Comparison of ENCODE assay signal across 21 mouse cellular contexts in the genomic region with DNA sequence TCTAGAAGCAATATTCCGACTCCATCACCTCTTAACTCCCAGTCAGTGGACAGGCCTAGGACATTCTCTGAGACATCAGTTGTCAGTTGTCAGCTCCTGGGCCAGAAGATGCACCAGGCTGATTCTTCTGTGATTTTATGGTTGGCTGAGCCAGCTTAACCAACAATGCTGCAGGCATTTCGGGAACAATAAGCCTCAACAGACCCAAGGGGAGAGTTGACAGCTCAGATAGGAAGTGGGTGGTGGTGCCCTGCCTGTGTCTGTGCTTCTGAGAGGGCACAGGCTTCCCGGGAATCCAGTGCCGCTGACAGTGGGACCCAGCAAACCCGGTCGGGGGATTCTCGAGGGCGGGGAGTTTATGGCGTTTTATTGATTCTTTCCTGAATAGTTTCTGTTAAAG.
DNase-seq lines count a peak whose midpoint lies in the region; ATAC-seq and TF ChIP-seq lines count a peak whose summit lies in the region.
"Had no signal": no experiment of that assay in that cellular context is flagged by ENCODE, and none has a peak within 500 bp of the region (broad histone marks: within the 10 kb centered on the region; RNA-seq: fewer than 3 reads in every experiment).

No protein-coding gene starts in this region.

- H3K9ac ChIP-seq in hindbrain, postnatal 0 days (replicated peaks; ENCODE audit: low read length), result no peak overlapping the region
- H3K9ac ChIP-seq: embryonic facial prominence, embryonic 13.5 days; forebrain, postnatal 0 days; stomach, embryonic 15.5 days had no signal

- DNase-seq in heart, adult 11 months, result peak; percentile 57
- no peak for DNase-seq in heart, postnatal 4 days
- DNase-seq in Muller cell, postnatal 12 days (ENCODE audit: inconsistent ontology term), result peak; percentile 76
- peak; percentile 45 for DNase-seq in brain, embryonic 14.5 days (ENCODE audit: low read depth)
- DNase-seq in hindbrain, postnatal 0 days (ENCODE audit: low spot score), result no peak
- no peak for DNase-seq in lung, postnatal 36 days
- no peak for DNase-seq in left cerebral cortex, postnatal 25 days (ENCODE audit: low spot score in 2 of 2)
- DNase-seq: B cell, adult 2 months; cerebellum, postnatal 25 days; forebrain, postnatal 0 days; heart, postnatal 10 days; kidney, adult 18-20 months; kidney, postnatal 10 days; liver; lung, postnatal 14 days; thymus, adult 2 months had no signal

- H3K27me3 ChIP-seq in hindbrain, postnatal 0 days (ENCODE audit: insufficient read depth, low read length), result no peaks in the 10 kb centered on the region
- H3K27me3 ChIP-seq: embryonic facial prominence, embryonic 13.5 days; stomach, embryonic 15.5 days had no signal

- 0 out of 2 replicates have a peak, but pooled peaks have one; percentile 21 for ATAC-seq in hindbrain, postnatal 0 days
- ATAC-seq: forebrain, postnatal 0 days had no signal

- no peak overlapping the region for H3K4me2 ChIP-seq in hindbrain, postnatal 0 days (ENCODE audit: low read depth, low read length)
- H3K4me2 ChIP-seq: embryonic facial prominence, embryonic 13.5 days; heart, embryonic 11.5 days; stomach, embryonic 15.5 days had no signal

- TF ChIP-seq CTCF in brain, embryonic 14.5 days (IDR thresholded peaks at IDR 0.05; ENCODE audit: borderline replicate concordance, extremely low read depth, insufficient read depth, insufficient read length), result no peak
- TF ChIP-seq CTCF in hindbrain, postnatal 0 days (IDR thresholded peaks at IDR 0.05; ENCODE audit: low read depth), result no peak

- no peaks in the 10 kb centered on the region for H3K9me3 ChIP-seq in hindbrain, postnatal 0 days (ENCODE audit: low read length)
- H3K9me3 ChIP-seq: embryonic facial prominence, embryonic 13.5 days; stomach, embryonic 15.5 days had no signal

- H3K27ac ChIP-seq in hindbrain, postnatal 0 days, result no peak overlapping the region
- H3K27ac ChIP-seq: embryonic facial prominence, embryonic 13.5 days; stomach, embryonic 15.5 days had no signal

- intact Hi-C loops in left cerebral cortex, postnatal 25 days (cut with DNase I), result no loop called here

- no peak for TF ChIP-seq POLR2A in brain, embryonic 14.5 days (IDR thresholded peaks at IDR 0.05; ENCODE audit: borderline replicate concordance, extremely low read depth, insufficient read depth, insufficient read length, poor library complexity, severe bottlenecking)

- WGBS in hindbrain, postnatal 0 days, result 21% methylated on average over 9 of the region's 9 CpGs

- no peak overlapping the region for H3K4me3 ChIP-seq in hindbrain, postnatal 0 days (ENCODE audit: low read length)
- H3K4me3 ChIP-seq: embryonic facial prominence, embryonic 13.5 days; megakaryocyte, embryonic 14.5 days; myocyte; stomach, embryonic 15.5 days had no signal

- H3K36me3 ChIP-seq in hindbrain, postnatal 0 days (ENCODE audit: insufficient read depth, low read length), result no peaks in the 10 kb centered on the region
- H3K36me3 ChIP-seq: embryonic facial prominence, embryonic 13.5 days; stomach, embryonic 15.5 days had no signal

- 0 out of 2 replicates have a peak, but pooled peaks cover 3% of the 10 kb centered on the region for H3K4me1 ChIP-seq in hindbrain, postnatal 0 days (ENCODE audit: insufficient read depth, low read length)
- H3K4me1 ChIP-seq: stomach, embryonic 15.5 days had no signal

Comparison
In these comparisons a context has a peak if more than half of its experiments do, and no peak if none do; other contexts are left out.
1. DNase-seq: peak in heart, adult 11 months (single experiment), Muller cell, postnatal 12 days (single experiment) and brain, embryonic 14.5 days (single experiment); none in heart, postnatal 4 days (single experiment), hindbrain, postnatal 0 days (single experiment), lung, postnatal 36 days (single experiment) and left cerebral cortex, postnatal 25 days (0 of 2).